Mouse (Mus musculus): Measurements from ENCODE around the gene Ccdc59. TPM values are rescaled to one million over a fixed set of nuclear protein-coding genes. Genes with fewer than 3 reads are reported as not detected.

The Ccdc59 gene
- polyA plus RNA-seq (2015; fragmentation: Nextera tagmentation; extraction: Ambion mirVana) = 32.9 and 36.5 TPM in 2 replicates

DNA sequence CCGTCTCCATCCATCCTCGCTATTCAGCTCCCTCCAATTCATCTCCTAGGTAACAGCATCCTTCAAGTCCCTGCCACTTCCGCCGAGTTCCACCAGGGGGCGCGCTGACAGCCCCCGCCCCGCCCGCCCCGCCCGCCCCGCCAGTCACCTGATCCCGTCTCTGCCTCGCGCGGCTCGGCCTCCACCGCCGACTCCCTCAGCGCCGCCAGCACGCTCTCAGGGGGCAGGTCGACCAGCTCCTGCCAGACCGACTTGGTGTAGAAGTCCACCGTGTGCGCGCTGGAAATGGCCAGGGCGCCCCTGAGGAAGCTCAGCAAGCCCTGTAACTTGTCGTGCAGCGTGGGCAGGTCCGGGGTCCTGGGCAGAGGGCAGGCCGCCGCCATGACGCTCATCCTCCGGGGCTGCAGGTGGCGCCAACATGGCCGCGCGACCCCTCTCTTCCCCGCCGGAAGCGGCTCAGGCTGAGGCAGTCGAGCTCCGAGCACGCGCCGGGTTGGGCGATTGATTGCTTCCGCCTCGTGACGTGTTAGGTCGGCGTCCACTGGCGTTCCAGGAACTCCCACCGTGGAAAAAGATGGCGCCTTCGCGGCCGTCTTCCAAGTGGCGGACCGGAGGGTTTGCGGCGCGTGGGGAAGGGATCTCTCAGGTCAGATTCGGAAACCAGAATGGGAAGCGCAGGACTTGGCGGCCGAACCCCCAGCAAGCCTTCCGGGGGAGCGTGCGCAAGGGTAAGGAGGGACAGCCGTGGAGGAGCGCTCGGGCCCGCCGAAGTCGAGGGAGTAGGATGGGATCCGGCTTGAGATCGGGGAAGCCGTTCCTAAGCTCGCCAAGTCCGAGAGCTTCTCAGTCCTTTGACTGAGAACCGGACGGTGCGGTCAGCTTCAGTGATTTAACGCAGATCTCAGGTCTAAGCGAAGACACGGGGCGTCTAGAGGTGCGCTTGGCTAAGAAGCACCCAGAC lies at the start of gene Ccdc59, which contains the start of gene Mettl25:
Ccdc59 (plus strand) TSS at position 140 of the 961 bp plus-strand sequence.
Mettl25 (minus strand) TSS at position 453 of the 961 bp plus-strand sequence.

Other genes starting within 250 kb of the Ccdc59 start
- 6.5 and 7.5 TPM in 2 replicates for gene Mettl25, start 313 bp downstream of the Ccdc59 start, polyA plus RNA-seq (2015; fragmentation: Nextera tagmentation; extraction: Ambion mirVana)